Mouse (Mus musculus) hindbrain, embryonic 13.5 days (tissue): ENCODE measurements around the gene Plcb4. TPM values are rescaled to one million over a fixed set of nuclear protein-coding genes. Genes with fewer than 3 reads are reported as not detected.

ENCODE experiments used
- ATAC-seq: fragments of 200-750 bp; cut with Nextera tagmentation; 2 replicates; pipeline ENCODE4 v1.8.0; 2017; ENCODE audit warnings: moderate TSS enrichment; ENCODE audit not compliant: low FRiP score
- H3K27ac ChIP-seq: fragments of 300-500 bp; sonication (generic); 2 replicates; pipeline ENCODE4 v1.5.1; 2015; ENCODE audit warnings: inconsistent platforms, mild to moderate bottlenecking, moderate library complexity
- H3K27me3 ChIP-seq: fragments of 300-500 bp; sonication (generic); 2 replicates; pipeline ENCODE4 v1.6.1; 2015; ENCODE audit warnings: mild to moderate bottlenecking, inconsistent platforms
- H3K36me3 ChIP-seq: fragments of 300-500 bp; sonication (generic); 2 replicates; pipeline ENCODE4 v1.6.1; 2015; ENCODE audit warnings: mild to moderate bottlenecking, inconsistent platforms
- H3K4me1 ChIP-seq: fragments of 300-500 bp; sonication (generic); replicated peaks from 2 replicates; pipeline ENCODE4 v1.6.1; 2015; ENCODE audit warnings: inconsistent platforms
- H3K4me2 ChIP-seq: fragments of 300-500 bp; sonication (generic); 2 replicates; pipeline ENCODE4 v1.6.1; 2015; ENCODE audit warnings: inconsistent platforms, mild to moderate bottlenecking, moderate library complexity
- H3K4me3 ChIP-seq: fragments of 300-500 bp; sonication (generic); 2 replicates; pipeline ENCODE4 v1.5.1; 2015; ENCODE audit warnings: mild to moderate bottlenecking, inconsistent platforms
- H3K9ac ChIP-seq: fragments of 300-500 bp; sonication (generic); 2 replicates; pipeline ENCODE4 v1.6.1; 2015; ENCODE audit warnings: mild to moderate bottlenecking, inconsistent platforms
- H3K9me3 ChIP-seq: fragments of 300-500 bp; sonication (generic); 2 replicates; pipeline ENCODE4 v1.6.1; 2016; ENCODE audit warnings: inconsistent platforms
- WGBS: fragments of 180-500 bp; shearing (Covaris S2); methylation state at CpG from one replicate; pipeline ENCODE4 v1.1.7; 2015; 5-methylcytosine and 5-hydroxymethylcytosine counted together
- polyA plus RNA-seq: library from polyadenylated mRNA; unstranded; fragments of >200 nt; fragmentation: Nextera tagmentation; extraction: Ambion mirVana; gene quantifications from 2 replicates; pipeline ENCODE4 v1.2.1, GENCODE M21; 2015

The Plcb4 gene
- polyA plus RNA-seq, 1 experiment from 2014 or later, result 49.7 TPM

- ATAC-seq, result no peak
- H3K4me2 ChIP-seq, result no peak overlapping the region
- no peak overlapping the region for H3K4me3 ChIP-seq
- WGBS, result 57% methylated on average over 6 of the region's 6 CpGs
- no peaks in the 10 kb centered on the region for H3K9me3 ChIP-seq
- H3K4me1 ChIP-seq, result peaks cover 10% of the 10 kb centered on the region
- no peaks in the 10 kb centered on the region for H3K27me3 ChIP-seq
- no peak overlapping the region for H3K9ac ChIP-seq
- H3K27ac ChIP-seq, result no peak overlapping the region
- no peaks in the 10 kb centered on the region for H3K36me3 ChIP-seq
These were observed 221.5 kb downstream of the Plcb4 start for GRCm38 (mm10) chr2:135880269-135880760.

- 73% methylated on average over 4 of the region's 4 CpGs for WGBS
- Histone ChIP-seq H3K36me3 (no peaks in the 10 kb centered on the region), H3K4me2 (no peak overlapping the region), H3K27ac (no peak overlapping the region), H3K27me3 (no peaks in the 10 kb centered on the region), H3K9ac (no peak overlapping the region), H3K4me1 (peaks cover 15% of the 10 kb centered on the region), H3K4me3 (no peak overlapping the region), H3K9me3 (no peaks in the 10 kb centered on the region)
- ATAC-seq, result no peak
These were observed 224.5 kb downstream of the Plcb4 start for GRCm38 (mm10) chr2:135883359-135883758.

- no peak overlapping the region for H3K27ac ChIP-seq
- no peak overlapping the region for H3K4me2 ChIP-seq
- ATAC-seq, result no peak
- no peak overlapping the region for H3K4me3 ChIP-seq
- no peaks in the 10 kb centered on the region for H3K27me3 ChIP-seq
- H3K36me3 ChIP-seq, result no peaks in the 10 kb centered on the region
- H3K9me3 ChIP-seq, result no peaks in the 10 kb centered on the region
- peaks cover 15% of the 10 kb centered on the region for H3K4me1 ChIP-seq
- no peak overlapping the region for H3K9ac ChIP-seq
- WGBS, result 85% methylated on average over 7 of the region's 7 CpGs
These were observed 225.8 kb downstream of the Plcb4 start for GRCm38 (mm10) chr2:135884534-135885180.

DNA sequence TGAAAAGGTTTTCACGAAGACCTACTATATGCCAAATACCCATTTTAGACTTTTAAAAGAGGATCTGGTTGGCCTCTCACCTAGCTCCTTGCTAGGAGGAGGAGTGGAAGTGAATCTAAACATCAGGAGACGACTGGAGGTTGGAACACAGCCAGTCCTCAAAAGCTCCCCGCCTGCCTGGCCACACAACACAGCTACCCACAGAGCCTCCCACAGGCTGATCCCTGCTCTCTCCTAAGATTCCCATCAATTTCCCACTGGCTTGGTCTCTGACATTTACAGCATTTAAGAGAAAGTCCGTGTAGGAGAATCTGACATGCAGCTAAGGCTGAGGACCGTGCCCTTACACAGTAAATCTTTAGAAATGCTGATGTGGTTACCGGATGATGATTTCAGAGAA, 226.8 kb downstream of the Plcb4 start:
- peaks cover 8% of the 10 kb centered on the region; the same call in 1 of the 2 replicates for H3K4me1 ChIP-seq
- no peaks in the 10 kb centered on the region for H3K36me3 ChIP-seq
- no peak overlapping the region for H3K9ac ChIP-seq
- 53% methylated on average over 6 of the region's 6 CpGs for WGBS
- ATAC-seq, result no peak
- no peaks in the 10 kb centered on the region for H3K9me3 ChIP-seq
- no peak overlapping the region; the same call in 1 of the 2 replicates for H3K27ac ChIP-seq
- no peak overlapping the region for H3K4me2 ChIP-seq
- no peaks in the 10 kb centered on the region for H3K27me3 ChIP-seq
- no peak overlapping the region for H3K4me3 ChIP-seq

- WGBS, result 91% methylated on average over 9 of the region's 9 CpGs
- H3K27me3 ChIP-seq, result no peaks in the 10 kb centered on the region
- H3K9ac ChIP-seq, result no peak overlapping the region
- ATAC-seq, result no peak
- H3K9me3 ChIP-seq, result no peaks in the 10 kb centered on the region
- no peaks in the 10 kb centered on the region for H3K36me3 ChIP-seq
- H3K4me1 ChIP-seq, result peaks cover 8% of the 10 kb centered on the region; the same call in 1 of the 2 replicates
- H3K4me3 ChIP-seq, result no peak overlapping the region
- no peak overlapping the region for H3K4me2 ChIP-seq
- no peak overlapping the region for H3K27ac ChIP-seq
These were observed 227.4 kb downstream of the Plcb4 start for GRCm38 (mm10) chr2:135886081-135886679.

DNA sequence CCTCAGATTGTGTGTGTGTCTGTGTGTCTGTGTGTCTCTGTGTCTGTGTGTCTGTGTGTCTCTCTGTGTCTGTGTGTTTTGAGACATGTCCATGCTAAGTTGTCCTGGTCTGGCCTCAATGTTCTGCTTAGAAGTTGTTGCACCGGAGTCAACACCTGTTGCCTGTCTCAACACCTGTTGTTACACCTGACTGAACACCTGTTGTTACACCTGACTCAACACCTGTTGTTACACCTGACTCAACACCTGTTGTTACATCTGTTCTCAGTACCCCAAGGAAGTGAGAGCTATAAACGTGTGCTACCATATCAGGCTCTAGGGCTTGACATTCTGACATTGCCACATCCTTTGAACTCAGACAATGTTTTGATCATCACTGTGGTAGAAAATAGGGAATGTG, 229.0 kb downstream of the Plcb4 start:
- no peak overlapping the region for H3K4me2 ChIP-seq
- H3K9me3 ChIP-seq, result no peaks in the 10 kb centered on the region
- no peak for ATAC-seq
- H3K4me1 ChIP-seq, result peaks cover 7% of the 10 kb centered on the region; the same call in 1 of the 2 replicates
- no peak overlapping the region for H3K9ac ChIP-seq
- H3K36me3 ChIP-seq, result no peaks in the 10 kb centered on the region
- no peak overlapping the region for H3K27ac ChIP-seq
- WGBS, result 93% methylated on average over 2 of the region's 2 CpGs
- H3K4me3 ChIP-seq, result no peak overlapping the region
- no peaks in the 10 kb centered on the region for H3K27me3 ChIP-seq

DNA sequence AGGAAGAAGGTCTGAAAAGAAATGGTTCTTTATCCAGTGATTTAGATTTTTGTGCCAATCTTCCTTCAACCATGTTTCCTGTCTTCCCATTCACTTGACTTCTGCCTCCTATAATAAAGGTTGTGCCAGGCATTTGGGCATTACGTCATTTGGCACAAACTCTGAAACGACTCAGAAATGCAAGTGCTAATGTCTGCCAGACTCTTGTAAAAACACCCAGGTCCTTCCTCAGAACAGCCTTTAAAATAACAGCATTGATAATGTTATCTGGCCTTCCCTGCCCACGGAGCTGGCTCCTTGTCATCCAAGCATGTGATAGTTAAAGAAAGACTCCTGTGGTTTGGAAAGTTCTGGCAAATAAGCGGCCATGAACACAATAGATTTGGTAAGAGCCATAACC, 229.4 kb downstream of the Plcb4 start:
- no peak overlapping the region for H3K4me2 ChIP-seq
- no peak for ATAC-seq
- H3K27me3 ChIP-seq, result no peaks in the 10 kb centered on the region
- H3K9me3 ChIP-seq, result no peaks in the 10 kb centered on the region
- 85% methylated on average over 4 of the region's 4 CpGs for WGBS
- no peak overlapping the region for H3K4me3 ChIP-seq
- no peaks in the 10 kb centered on the region for H3K36me3 ChIP-seq
- no peak overlapping the region for H3K27ac ChIP-seq
- H3K4me1 ChIP-seq, result peaks cover 5% of the 10 kb centered on the region; the same call in 1 of the 2 replicates
- H3K9ac ChIP-seq, result no peak overlapping the region

DNA sequence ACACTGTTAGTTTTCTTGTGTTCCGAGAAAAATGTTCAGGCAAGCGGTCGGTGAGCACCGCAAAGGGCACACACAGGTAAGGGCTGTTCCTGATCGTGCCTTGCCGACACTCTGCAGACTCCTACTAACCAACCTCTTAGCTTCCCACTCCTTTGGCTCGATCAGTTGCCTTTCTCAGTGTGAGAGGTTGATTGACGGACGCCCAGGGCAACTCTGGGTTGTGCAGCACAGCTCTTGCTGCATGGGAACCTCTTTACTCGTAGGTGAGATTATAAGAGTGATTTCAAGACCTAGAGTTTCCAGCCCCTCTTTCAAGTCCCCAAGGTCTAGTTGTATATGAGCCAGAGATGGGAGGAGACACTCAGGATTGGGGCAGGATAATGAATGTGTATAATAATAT, 230.0 kb downstream of the Plcb4 start:
- ATAC-seq, result no peak
- 93% methylated on average over 10 of the region's 10 CpGs for WGBS
- Histone ChIP-seq H3K4me3 (no peak overlapping the region), H3K9ac (no peak overlapping the region), H3K4me1 (peaks cover 5% of the 10 kb centered on the region; the same call in 1 of the 2 replicates), H3K9me3 (no peaks in the 10 kb centered on the region), H3K36me3 (no peaks in the 10 kb centered on the region), H3K4me2 (no peak overlapping the region), H3K27ac (no peak overlapping the region), H3K27me3 (no peaks in the 10 kb centered on the region)

GRCm38 (mm10) chr2:135890083-135890482, 231.3 kb downstream of the Plcb4 start:
- no peak overlapping the region for H3K27ac ChIP-seq
- no peak for ATAC-seq
- no peak overlapping the region for H3K4me2 ChIP-seq
- H3K4me1 ChIP-seq, result peaks cover 5% of the 10 kb centered on the region; the same call in 1 of the 2 replicates
- 91% methylated on average over 1 of the region's 1 CpGs for WGBS
- no peaks in the 10 kb centered on the region for H3K36me3 ChIP-seq
- no peaks in the 10 kb centered on the region for H3K9me3 ChIP-seq
- no peak overlapping the region for H3K4me3 ChIP-seq
- H3K9ac ChIP-seq, result no peak overlapping the region
- H3K27me3 ChIP-seq, result no peaks in the 10 kb centered on the region

GRCm38 (mm10) chr2:135891097-135891496, 232.3 kb downstream of the Plcb4 start:
- Histone ChIP-seq H3K4me1 (no peaks in the 10 kb centered on the region; the same call in 1 of the 2 replicates), H3K27ac (no peak overlapping the region), H3K36me3 (no peaks in the 10 kb centered on the region), H3K27me3 (no peaks in the 10 kb centered on the region), H3K4me3 (no peak overlapping the region), H3K4me2 (no peak overlapping the region), H3K9ac (no peak overlapping the region), H3K9me3 (no peaks in the 10 kb centered on the region)
- ATAC-seq, result no peak
- 93% methylated on average over 10 of the region's 10 CpGs for WGBS

GRCm38 (mm10) chr2:135891686-135892085, 232.9 kb downstream of the Plcb4 start:
- WGBS, result 85% methylated on average over 5 of the region's 5 CpGs
- Histone ChIP-seq H3K9ac (no peak overlapping the region), H3K27ac (no peak overlapping the region), H3K36me3 (no peaks in the 10 kb centered on the region), H3K4me2 (no peak overlapping the region), H3K9me3 (no peaks in the 10 kb centered on the region), H3K4me3 (no peak overlapping the region), H3K4me1 (no peaks in the 10 kb centered on the region; the same call in 1 of the 2 replicates), H3K27me3 (no peaks in the 10 kb centered on the region)
- ATAC-seq, result no peak

GRCm38 (mm10) chr2:135894582-135894981, 235.8 kb downstream of the Plcb4 start:
- H3K4me3 ChIP-seq, result no peak overlapping the region
- WGBS, result 75% methylated on average over 2 of the region's 2 CpGs
- H3K9ac ChIP-seq, result no peak overlapping the region
- H3K9me3 ChIP-seq, result no peaks in the 10 kb centered on the region
- no peaks in the 10 kb centered on the region; the same call in 1 of the 2 replicates for H3K4me1 ChIP-seq
- ATAC-seq, result no peak
- no peaks in the 10 kb centered on the region for H3K36me3 ChIP-seq
- no peaks in the 10 kb centered on the region for H3K27me3 ChIP-seq
- H3K27ac ChIP-seq, result no peak overlapping the region
- no peak overlapping the region for H3K4me2 ChIP-seq

DNA sequence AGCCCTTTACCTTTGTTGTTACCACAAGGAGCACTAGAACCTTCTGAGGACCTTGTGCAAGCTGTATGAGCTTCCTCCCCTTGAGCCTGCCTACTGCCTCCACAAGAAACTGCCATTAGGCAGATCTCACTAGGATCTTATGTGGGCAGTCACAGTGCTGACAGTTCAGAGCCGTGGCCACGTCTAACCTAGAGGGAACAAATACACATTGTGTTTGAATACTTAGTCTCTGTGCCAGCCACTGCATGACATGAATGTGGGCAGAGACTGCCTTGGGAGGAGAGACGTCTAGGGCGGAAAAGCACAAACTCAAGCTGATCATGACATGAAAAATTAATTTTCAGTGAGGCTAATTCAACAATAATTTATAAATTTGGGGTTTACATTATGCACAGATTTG, 239.2 kb downstream of the Plcb4 start:
- Histone ChIP-seq H3K4me3 (no peak overlapping the region), H3K4me2 (no peak overlapping the region), H3K27ac (no peak overlapping the region), H3K4me1 (no peaks in the 10 kb centered on the region; the same call in 1 of the 2 replicates), H3K36me3 (no peaks in the 10 kb centered on the region), H3K27me3 (no peaks in the 10 kb centered on the region), H3K9ac (no peak overlapping the region), H3K9me3 (no peaks in the 10 kb centered on the region)
- no peak for ATAC-seq
- WGBS, result 63% methylated on average over 4 of the region's 4 CpGs
